Mouse (Mus musculus): ENCODE measurements at regions not wholly inside any gene's neighbourhood (a gene's known extent, or its start where the extent isn't known, plus 50 kb on each side); places are given as distances from the start of the nearest gene placed in this dataset.

- no peak for TF ChIP-seq CTCF (conservative IDR thresholded peaks at IDR 0.05; ENCODE audit: insufficient read depth, insufficient read length, low read depth, low read length)
- no peak for TF ChIP-seq POLR2A (IDR thresholded peaks at IDR 0.05; ENCODE audit: low read depth, low read length)
Observed at GRCm38 (mm10) chr9:117720161-117720598, 90.5 kb upstream of the Rbms3 start.
